Mouse (Mus musculus): ENCODE measurements around the gene Smyd3. TPM values are rescaled to one million over a fixed set of nuclear protein-coding genes. Genes with fewer than 3 reads are reported as not detected.

Gene Smyd3
- polyA plus RNA-seq, 1 experiment from 2014 or later = 18.0 TPM

- no peak for DNase-seq (ENCODE audit: low spot score)
- H3K36me3 ChIP-seq = no peaks in the 10 kb centered on the region
- no peak overlapping the region for H3K27ac ChIP-seq
- H3K9me3 ChIP-seq = no peaks in the 10 kb centered on the region
- peaks cover 22% of the 10 kb centered on the region for H3K4me1 ChIP-seq (replicated peaks)
- H3K4me3 ChIP-seq = no peak overlapping the region
- no peaks in the 10 kb centered on the region for H3K27me3 ChIP-seq (ENCODE audit: insufficient read depth, poor library complexity, severe bottlenecking)
- 81% methylated on average over 12 of the region's 12 CpGs for WGBS
Observed at GRCm38 (mm10) chr1:179207846-179208595, 309.8 kb downstream of the Smyd3 start.

GRCm38 (mm10) chr1:179207180-179207741 is 310.6 kb downstream of the Smyd3 start:
- DNase-seq (ENCODE audit: low spot score) = no peak
- H3K27me3 ChIP-seq (ENCODE audit: insufficient read depth, poor library complexity, severe bottlenecking) = no peaks in the 10 kb centered on the region
- no peaks in the 10 kb centered on the region for H3K36me3 ChIP-seq
- H3K4me1 ChIP-seq (replicated peaks) = peaks cover 16% of the 10 kb centered on the region
- no peak overlapping the region for H3K4me3 ChIP-seq
- H3K9me3 ChIP-seq = no peaks in the 10 kb centered on the region
- no peak overlapping the region for H3K27ac ChIP-seq
- 82% methylated on average over 9 of the region's 9 CpGs for WGBS

- Histone ChIP-seq H3K9me3 (no peaks in the 10 kb centered on the region), H3K4me1 (replicated peaks) (0 out of 2 replicates have a peak, but pooled peaks cover 5% of the 10 kb centered on the region), H3K4me3 (no peak overlapping the region), H3K36me3 (no peaks in the 10 kb centered on the region), H3K27me3 (ENCODE audit: insufficient read depth, poor library complexity, severe bottlenecking) (no peaks in the 10 kb centered on the region), H3K27ac (no peak overlapping the region)
- 82% methylated on average over 9 of the region's 9 CpGs for whole genome bisulfite sequencing
- DNase-seq (ENCODE audit: low spot score) = no peak
Observed at GRCm38 (mm10) chr1:179198517-179199200, 319.2 kb downstream of the Smyd3 start.

GRCm38 (mm10) chr1:179197821-179198516 is 319.9 kb downstream of the Smyd3 start:
- 0 out of 2 replicates have a peak, but pooled peaks cover 5% of the 10 kb centered on the region for H3K4me1 ChIP-seq (replicated peaks)
- no peak for DNase-seq (ENCODE audit: low spot score)

GRCm38 (mm10) chr1:179197156-179197555 is 320.7 kb downstream of the Smyd3 start:
- Histone ChIP-seq H3K9me3 (no peaks in the 10 kb centered on the region), H3K27ac (no peak overlapping the region), H3K4me3 (no peak overlapping the region), H3K4me1 (replicated peaks) (0 out of 2 replicates have a peak, but pooled peaks cover 5% of the 10 kb centered on the region), H3K27me3 (ENCODE audit: insufficient read depth, poor library complexity, severe bottlenecking) (no peaks in the 10 kb centered on the region), H3K36me3 (no peaks in the 10 kb centered on the region)
- DNase-seq (ENCODE audit: low spot score) = no peak
- WGBS = 76% methylated on average over 4 of the region's 4 CpGs

More at GRCm38 (mm10) chr1:179197821-179198516, 319.9 kb downstream of the Smyd3 start:
- no peaks in the 10 kb centered on the region for H3K9me3 ChIP-seq
- no peaks in the 10 kb centered on the region for H3K27me3 ChIP-seq (ENCODE audit: insufficient read depth, poor library complexity, severe bottlenecking)
- H3K4me3 ChIP-seq = no peak overlapping the region
- 75% methylated on average over 11 of the region's 11 CpGs for WGBS
- no peaks in the 10 kb centered on the region for H3K36me3 ChIP-seq
- no peak overlapping the region for H3K27ac ChIP-seq

DNA sequence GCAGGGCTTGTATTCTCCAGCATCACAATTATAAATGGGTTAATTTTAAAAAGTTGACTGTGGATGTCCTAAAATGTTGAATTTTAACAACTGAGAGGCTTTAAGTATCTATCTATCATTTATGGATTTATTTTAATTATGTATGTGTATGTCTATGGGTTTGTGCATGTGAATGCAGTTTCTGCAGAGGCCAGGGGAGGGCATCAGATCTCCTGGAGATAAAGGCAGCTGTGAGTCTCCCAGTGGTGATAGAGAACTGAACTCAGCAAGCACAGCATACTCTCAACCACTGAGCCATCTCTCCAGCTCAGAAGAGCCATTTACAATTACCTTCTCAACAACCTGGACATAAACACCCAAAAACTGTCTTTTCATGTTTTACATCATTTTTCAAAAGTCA is 321.4 kb downstream of the Smyd3 start:
- H3K27ac ChIP-seq = no peak overlapping the region

GRCm38 (mm10) chr1:179192781-179193180 is 325.1 kb downstream of the Smyd3 start:
- 87% methylated on average over 11 of the region's 11 CpGs for WGBS
- no peak overlapping the region for H3K4me3 ChIP-seq
- H3K27me3 ChIP-seq (ENCODE audit: insufficient read depth, poor library complexity, severe bottlenecking) = no peaks in the 10 kb centered on the region
- H3K27ac ChIP-seq = no peak overlapping the region
- H3K9me3 ChIP-seq = no peaks in the 10 kb centered on the region
- no peaks in the 10 kb centered on the region for H3K4me1 ChIP-seq (replicated peaks)
- no peaks in the 10 kb centered on the region for H3K36me3 ChIP-seq
- no peak for DNase-seq (ENCODE audit: low spot score)

More for the DNA sequence above, 321.4 kb downstream of the Smyd3 start:
- Histone ChIP-seq H3K27me3 (ENCODE audit: insufficient read depth, poor library complexity, severe bottlenecking) (no peaks in the 10 kb centered on the region), H3K9me3 (no peaks in the 10 kb centered on the region), H3K4me3 (no peak overlapping the region), H3K36me3 (no peaks in the 10 kb centered on the region), H3K4me1 (replicated peaks) (0 out of 2 replicates have a peak, but pooled peaks cover 5% of the 10 kb centered on the region)
- no peak for DNase-seq (ENCODE audit: low spot score)

GRCm38 (mm10) chr1:179190837-179191236 is 327.0 kb downstream of the Smyd3 start:
- 92% methylated on average over 2 of the region's 2 CpGs for WGBS
- H3K27me3 ChIP-seq (ENCODE audit: insufficient read depth, poor library complexity, severe bottlenecking) = no peaks in the 10 kb centered on the region
- H3K36me3 ChIP-seq = no peaks in the 10 kb centered on the region
- H3K4me1 ChIP-seq (replicated peaks) = no peaks in the 10 kb centered on the region
- H3K4me3 ChIP-seq = no peak overlapping the region
- no peak for DNase-seq (ENCODE audit: low spot score)
- no peaks in the 10 kb centered on the region for H3K9me3 ChIP-seq
- no peak overlapping the region for H3K27ac ChIP-seq

DNA sequence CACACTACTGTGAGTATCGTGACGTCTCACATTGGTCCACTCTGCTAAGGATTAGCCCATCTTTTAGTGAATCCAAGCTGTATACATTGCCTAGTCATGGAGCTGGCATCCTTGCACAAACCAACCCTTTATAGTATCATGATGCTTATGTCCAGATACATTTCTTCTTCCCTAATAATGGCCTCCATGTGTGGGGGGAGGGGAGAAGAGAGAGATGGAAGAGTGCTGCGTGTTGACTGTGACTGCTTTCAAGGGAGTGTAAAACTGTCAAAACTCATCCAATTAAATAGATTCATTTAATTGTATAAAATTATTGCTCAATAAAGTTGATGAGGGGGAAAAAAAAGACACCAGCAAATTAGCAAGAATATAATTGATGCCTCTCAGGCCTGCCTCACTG is 330.7 kb downstream of the Smyd3 start:
- Histone ChIP-seq H3K36me3 (no peaks in the 10 kb centered on the region), H3K4me1 (replicated peaks) (no peaks in the 10 kb centered on the region), H3K4me3 (no peak overlapping the region), H3K27me3 (ENCODE audit: insufficient read depth, poor library complexity, severe bottlenecking) (no peaks in the 10 kb centered on the region), H3K9me3 (no peaks in the 10 kb centered on the region), H3K27ac (no peak overlapping the region)
- no peak for DNase-seq (ENCODE audit: low spot score)
- 93% methylated on average over 3 of the region's 3 CpGs for WGBS

GRCm38 (mm10) chr1:179184631-179185030 is 333.2 kb downstream of the Smyd3 start:
- Histone ChIP-seq H3K27ac (no peak overlapping the region), H3K4me1 (replicated peaks) (no peaks in the 10 kb centered on the region), H3K4me3 (no peak overlapping the region), H3K27me3 (ENCODE audit: insufficient read depth, poor library complexity, severe bottlenecking) (no peaks in the 10 kb centered on the region), H3K9me3 (no peaks in the 10 kb centered on the region), H3K36me3 (no peaks in the 10 kb centered on the region)
- DNase-seq (ENCODE audit: low spot score) = no peak
- WGBS = 94% methylated on average over 4 of the region's 4 CpGs

DNA sequence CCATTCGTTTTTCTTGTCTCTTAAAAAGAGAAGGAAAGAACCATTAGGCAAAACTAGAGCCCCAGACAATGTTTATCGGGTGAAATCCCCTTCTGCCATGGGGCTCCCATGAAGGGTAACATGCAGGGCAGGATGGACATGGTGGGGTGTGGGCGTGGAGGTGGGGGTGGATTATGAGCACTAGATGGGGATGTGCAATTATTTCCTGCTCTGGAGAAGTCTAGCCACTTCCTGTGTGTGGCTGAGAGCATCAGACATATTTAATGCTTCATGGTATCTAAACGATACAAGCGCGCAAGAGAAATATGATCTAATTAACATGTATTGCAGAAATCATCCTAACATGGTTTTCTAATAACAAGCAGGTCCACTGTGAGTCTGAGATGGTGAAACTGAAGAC is 334.3 kb downstream of the Smyd3 start:
- H3K4me3 ChIP-seq = no peak overlapping the region
- DNase-seq (ENCODE audit: low spot score) = no peak
- no peaks in the 10 kb centered on the region for H3K9me3 ChIP-seq
- H3K36me3 ChIP-seq = no peaks in the 10 kb centered on the region
- no peaks in the 10 kb centered on the region for H3K27me3 ChIP-seq (ENCODE audit: insufficient read depth, poor library complexity, severe bottlenecking)
- H3K4me1 ChIP-seq (replicated peaks) = no peaks in the 10 kb centered on the region
- H3K27ac ChIP-seq = no peak overlapping the region
- WGBS = 89% methylated on average over 6 of the region's 6 CpGs

DNA sequence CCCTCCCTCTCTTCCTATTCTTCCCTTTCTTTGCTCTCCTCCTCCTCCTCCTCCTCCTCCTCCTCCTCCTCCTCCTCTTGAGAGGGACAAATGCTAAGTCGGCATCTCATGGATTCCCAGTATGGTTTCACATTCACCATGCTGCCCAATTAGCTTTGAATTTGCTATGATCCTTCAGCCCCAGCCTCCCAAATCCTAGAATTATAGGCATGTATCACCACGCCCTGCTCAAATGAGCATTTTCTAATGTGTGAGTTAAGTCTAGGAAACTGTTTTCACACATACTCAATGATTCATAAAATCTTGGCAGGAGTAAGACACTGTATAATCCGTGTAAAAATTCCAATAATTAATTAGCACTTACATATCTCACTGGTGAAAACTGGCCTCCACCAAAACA is 337.3 kb downstream of the Smyd3 start:
- no peaks in the 10 kb centered on the region for H3K9me3 ChIP-seq
- H3K27me3 ChIP-seq (ENCODE audit: insufficient read depth, poor library complexity, severe bottlenecking) = no peaks in the 10 kb centered on the region
- H3K4me1 ChIP-seq (replicated peaks) = peaks cover 7% of the 10 kb centered on the region; the same call in 1 of the 2 replicates
- no peak overlapping the region for H3K27ac ChIP-seq
- no peak overlapping the region for H3K4me3 ChIP-seq
- no peak for DNase-seq (ENCODE audit: low spot score)
- WGBS = 86% methylated on average over 3 of the region's 3 CpGs
- H3K36me3 ChIP-seq = no peaks in the 10 kb centered on the region
